Mouse (Mus musculus) CH12.LX (cell line): Measurements from ENCODE around the gene Map3k6. TPM values are rescaled to one million over a fixed set of nuclear protein-coding genes. Genes with fewer than 3 reads are reported as not detected.

Experiments used
- DNase-seq: peaks from one replicate; pipeline ENCODE4 v3.0.0-alpha.2; 2013; ENCODE audit errors: extremely low read depth
- H3K27ac ChIP-seq: 2 replicates; pipeline ENCODE4 v1.5.1; 2012; ENCODE audit warnings: low read depth, mild to moderate bottlenecking, control low read depth, moderate library complexity; ENCODE audit not compliant: insufficient read depth
- H3K27me3 ChIP-seq: replicated peaks from 2 replicates; pipeline ENCODE3; 2012; ENCODE audit warnings: inconsistent platforms
- H3K36me3 ChIP-seq, 2 experiments: replicated peaks in 1 of 2; 2 replicates each; pipeline versions ENCODE3 to v1.6.1; 2012; ENCODE audit warnings: inconsistent platforms in 1 of 2, low read length in 1 of 2, mild to moderate bottlenecking in 1 of 2, mixed read lengths in 1 of 2, moderate library complexity in 1 of 2; ENCODE audit not compliant: control insufficient read depth in 1 of 2, insufficient read depth in 1 of 2
- H3K4me1 ChIP-seq, 2 experiments: 2 replicates each; pipeline ENCODE4 v1.6.1; 2012; ENCODE audit warnings: inconsistent platforms in 1 of 2, moderate library complexity in 1 of 2; ENCODE audit not compliant: insufficient read depth in 2 of 2, control insufficient read depth in 1 of 2
- H3K4me2 ChIP-seq: 2 replicates; pipeline ENCODE4 v1.6.1; 2012; ENCODE audit warnings: low read depth, mild to moderate bottlenecking, control low read depth; ENCODE audit not compliant: poor library complexity, insufficient read depth, severe bottlenecking
- H3K4me3 ChIP-seq, 3 experiments: fragments of 150-350 bp in 1 of 3; sonication (generic) in 1 of 3; replicated peaks in 1 of 3; 2 replicates each; pipeline versions ENCODE3 to v1.5.1; 2011 to 2012; ENCODE audit warnings: low read depth in 2 of 3, low read length in 2 of 3, mild to moderate bottlenecking in 2 of 3, moderate library complexity in 2 of 3, control low read depth in 1 of 3, improper control_type of control experiment in 1 of 3, inconsistent platforms in 1 of 3, mixed read lengths in 1 of 3; ENCODE audit not compliant: poor library complexity in 1 of 3
- H3K79me2 ChIP-seq: replicated peaks from 2 replicates; pipeline ENCODE4 v1.6.1; 2012; ENCODE audit warnings: mild to moderate bottlenecking, moderate library complexity; ENCODE audit not compliant: control insufficient read depth, poor library complexity, insufficient read depth, severe bottlenecking; ENCODE audit errors: extremely low read depth
- H3K9ac ChIP-seq: 2 replicates; pipeline ENCODE4 v1.6.1; 2012; ENCODE audit warnings: low read depth, mild to moderate bottlenecking, control low read depth, moderate library complexity; ENCODE audit not compliant: insufficient read depth
- H3K9me3 ChIP-seq: replicated peaks from 2 replicates; pipeline ENCODE3; 2012; ENCODE audit warnings: low read length, inconsistent platforms, mixed read lengths
- CHD1 ChIP-seq: IDR thresholded peaks from 2 replicates; pipeline ENCODE4 v1.6.1; 2012; ENCODE audit warnings: low read depth, low read length, improper control_type of control experiment, inconsistent platforms
- CTCF ChIP-seq, 2 experiments: IDR thresholded peaks in 1 of 2; conservative IDR thresholded peaks in 1 of 2; 2 replicates each; pipeline ENCODE4 v1.5.1; 2011 to 2012; ENCODE audit warnings: low read depth in 2 of 2, low read length in 2 of 2, improper control_type of control experiment in 1 of 2, inconsistent platforms in 1 of 2, mild to moderate bottlenecking in 1 of 2, moderate library complexity in 1 of 2
- EP300 ChIP-seq: IDR thresholded peaks from 2 replicates; pipeline ENCODE4 v1.6.1; 2011; ENCODE audit warnings: low read length, improper control_type of control experiment
- HCFC1 ChIP-seq: IDR thresholded peaks from 2 replicates; pipeline ENCODE4 v1.6.1; 2012; ENCODE audit warnings: low read depth, mild to moderate bottlenecking, inconsistent platforms, low read length, improper control_type of control experiment
- IRF4 ChIP-seq: IDR thresholded peaks from 2 replicates; pipeline ENCODE4 v1.6.1; 2014; ENCODE audit warnings: low read depth, mild to moderate bottlenecking, inconsistent platforms, low read length, improper control_type of control experiment
- KAT2A ChIP-seq: IDR thresholded peaks from 2 replicates; pipeline ENCODE4 v1.6.1; 2012; ENCODE audit warnings: low read length, improper control_type of control experiment, inconsistent platforms; ENCODE audit not compliant: insufficient replicate concordance
- MAFK ChIP-seq: IDR thresholded peaks from 2 replicates; pipeline ENCODE4 v1.6.1; 2011; ENCODE audit warnings: low read length, improper control_type of control experiment; ENCODE audit not compliant: insufficient replicate concordance
- MAZ ChIP-seq: IDR thresholded peaks from 2 replicates; pipeline ENCODE4 v1.6.1; 2012; ENCODE audit warnings: low read depth, mild to moderate bottlenecking, inconsistent platforms, low read length, improper control_type of control experiment, moderate library complexity
- MXI1 ChIP-seq: IDR thresholded peaks from 2 replicates; pipeline ENCODE4 v1.6.1; 2011; ENCODE audit warnings: mild to moderate bottlenecking, low read depth, low read length, improper control_type of control experiment
- PAX5 ChIP-seq: IDR thresholded peaks from 2 replicates; pipeline ENCODE4 v1.6.1; 2012; ENCODE audit warnings: low read length, inconsistent platforms, mixed read lengths
- POLR2A ChIP-seq: IDR thresholded peaks from 2 replicates; pipeline ENCODE4 v1.6.1; 2011; ENCODE audit warnings: low read depth, mild to moderate bottlenecking, improper control_type of control experiment, low read length
- POLR2AphosphoS2 ChIP-seq: IDR thresholded peaks from 2 replicates; pipeline ENCODE4 v1.6.1; 2011; ENCODE audit warnings: low read depth, low read length, improper control_type of control experiment
- RAD21 ChIP-seq: IDR thresholded peaks from 2 replicates; pipeline ENCODE4 v1.6.1; 2011; ENCODE audit warnings: low read depth, mild to moderate bottlenecking, low read length, improper control_type of control experiment, moderate library complexity
- RCOR1 ChIP-seq: conservative IDR thresholded peaks from 2 replicates; pipeline ENCODE4 v1.6.1; 2012; ENCODE audit warnings: low read depth, mild to moderate bottlenecking, inconsistent platforms, low read length, improper control_type of control experiment
- SMC3 ChIP-seq: IDR thresholded peaks from 2 replicates; pipeline ENCODE4 v1.6.1; 2011; ENCODE audit warnings: low read depth, low read length, improper control_type of control experiment
- USF1 ChIP-seq: IDR thresholded peaks from 2 replicates; pipeline ENCODE4 v1.6.1; 2014; ENCODE audit warnings: low read depth, mild to moderate bottlenecking, inconsistent platforms, low read length, improper control_type of control experiment
- USF2 ChIP-seq: conservative IDR thresholded peaks from 2 replicates; pipeline ENCODE4 v1.6.1; 2011; ENCODE audit warnings: low read depth, low read length, improper control_type of control experiment
- ZC3H11A ChIP-seq: IDR thresholded peaks from 2 replicates; pipeline ENCODE4 v1.6.1; 2012; ENCODE audit warnings: low read depth, mild to moderate bottlenecking, inconsistent platforms, low read length, improper control_type of control experiment
- ZMIZ1 ChIP-seq: IDR thresholded peaks from 2 replicates; pipeline ENCODE4 v1.6.1; 2012; ENCODE audit warnings: low read depth, mild to moderate bottlenecking, inconsistent platforms, low read length, improper control_type of control experiment
- ZNF384 ChIP-seq: IDR thresholded peaks from 2 replicates; pipeline ENCODE4 v1.6.1; 2012; ENCODE audit warnings: low read depth, low read length, improper control_type of control experiment, inconsistent platforms
- dilution Hi-C: fragments of 300-500 bp; cut with MboI; formaldehyde crosslinking; loops from 2 replicates; pipeline ENCODE4 v1.14.3; 2020; ENCODE audit warnings: low sequenced_read_pairs; ENCODE audit not compliant: extremely low pct_unique_long_range_greater_than_20kb, extremely low pct_ligation_motif_present
- in situ Hi-C: fragments of 300-500 bp; cut with MboI; formaldehyde crosslinking; loops from 3 replicates; pipeline ENCODE4 v1.14.3; 2019; ENCODE audit warnings: low sequenced_read_pairs, low pct_ligation_motif_present, low pct_unique_long_range_greater_than_20kb, mixed read lengths
- polyA plus RNA-seq: library from polyadenylated mRNA; unstranded; fragments of >175 nt; gene quantifications from 2 replicates; pipeline ENCODE4 v1.2.1, GENCODE M21; 2012; ENCODE audit warnings: low read depth; ENCODE audit not compliant: insufficient read length
- total RNA-seq, 2 experiments: library from RNA; depleted of rRNA; stranded (reverse); fragments of 300-350 nt in 1 of 2; fragments of >200 nt in 1 of 2; gene quantifications; 2 replicates each; pipeline ENCODE4 v1.2.3; 2012 to 2014

Gene Map3k6
- total and polyA plus RNA-seq, 3 experiments = 0.21 TPM; not detected in 2

DNA sequence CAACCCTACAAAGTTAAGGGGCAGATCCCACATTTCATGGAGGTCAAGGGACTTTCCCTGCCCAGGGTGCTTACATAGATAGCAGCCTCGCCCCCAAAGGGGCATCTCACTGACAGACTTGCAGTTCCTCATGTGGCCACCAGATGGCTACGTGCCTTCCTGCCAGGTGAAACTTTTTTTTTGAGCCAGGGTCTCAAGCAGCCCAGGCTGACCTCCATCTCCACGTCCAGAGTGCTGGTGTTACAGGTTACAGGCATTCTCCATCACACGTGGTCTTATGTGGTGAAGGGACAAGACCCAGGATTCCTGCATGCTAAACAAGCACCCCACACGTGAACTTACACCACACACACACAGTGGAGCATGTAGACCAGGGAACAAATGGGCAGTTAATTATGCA lies 23.0 kb upstream of the Map3k6 start:
- no peaks in the 10 kb centered on the region for H3K36me3 ChIP-seq
- peaks cover 55% of the 10 kb centered on the region for H3K27me3 ChIP-seq
- H3K79me2 ChIP-seq = no peaks in the 10 kb centered on the region
- TF ChIP-seq RAD21 (peak; percentile 51), HCFC1 (no peak), USF2 (no peak), EP300 (no peak), IRF4 (no peak), ZC3H11A (no peak), POLR2AphosphoS2 (no peak), ZNF384 (peak; percentile 92), KAT2A (no peak), POLR2A (no peak), CTCF (conservative IDR thresholded peaks at IDR 0.05 in 1 of 2, IDR thresholded peaks at IDR 0.05 in 1 of 2; ENCODE audit: low read depth in 2 of 2, low read length in 2 of 2) (peak; percentile 85 to 96), SMC3 (peak; percentile 88), RCOR1 (no peak), CHD1 (no peak)
- no peaks in the 10 kb centered on the region for H3K9me3 ChIP-seq
- DNase-seq = peak; percentile 69
- dilution Hi-C loops (no loop called here), in situ Hi-C loops (no loop called here)
- H3K9ac ChIP-seq = no peak overlapping the region
- H3K27ac ChIP-seq = no peak overlapping the region
- no peak overlapping the region for H3K4me3 ChIP-seq
- H3K4me1 ChIP-seq = peaks cover 8 to 19% of the 10 kb centered on the region in 2 experiments
- peak overlapping the region; percentile 61 for H3K4me2 ChIP-seq

DNA sequence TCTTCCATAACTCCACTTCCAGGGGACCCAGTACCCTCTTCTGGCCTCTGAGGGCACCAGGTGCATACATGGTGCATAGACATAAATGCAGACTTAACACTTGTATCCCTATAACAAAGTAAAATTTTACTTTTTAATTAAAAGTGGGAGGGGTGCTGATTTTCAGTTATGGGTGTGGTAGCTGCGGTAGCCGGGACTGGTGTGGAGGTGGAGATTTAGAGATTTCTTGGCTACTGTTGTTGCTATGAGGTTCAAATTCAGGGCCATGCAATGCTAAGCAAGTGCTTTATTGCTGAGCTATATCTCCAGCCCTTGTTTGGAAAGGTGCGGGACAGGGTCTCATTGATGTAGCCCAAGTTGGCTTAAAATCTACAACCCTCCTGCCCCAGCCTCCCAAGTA lies 21.9 kb upstream of the Map3k6 start:
- TF ChIP-seq MXI1 = no peak
- TF ChIP-seq MAFK = no peak
- TF ChIP-seq USF2 = no peak
- no peak for TF ChIP-seq ZMIZ1
- no peak for TF ChIP-seq RCOR1
- TF ChIP-seq CTCF (conservative IDR thresholded peaks at IDR 0.05 in 1 of 2, IDR thresholded peaks at IDR 0.05 in 1 of 2; ENCODE audit: low read depth in 2 of 2, low read length in 2 of 2) = no peak
- no peak for TF ChIP-seq MAZ
- no peak for TF ChIP-seq HCFC1
- no peak for TF ChIP-seq PAX5
- no peak for TF ChIP-seq POLR2A
- TF ChIP-seq USF1 = no peak
- in situ Hi-C loops (no loop called here), dilution Hi-C loops (no loop called here)
- H3K36me3 ChIP-seq = no peaks in the 10 kb centered on the region
- peaks cover 4 to 14% of the 10 kb centered on the region in 2 experiments for H3K4me1 ChIP-seq
- no peak for DNase-seq
- H3K79me2 ChIP-seq = no peaks in the 10 kb centered on the region
- no peak overlapping the region for H3K27ac ChIP-seq
- H3K4me2 ChIP-seq = no peak overlapping the region
- peaks cover 56% of the 10 kb centered on the region for H3K27me3 ChIP-seq
- no peaks in the 10 kb centered on the region for H3K9me3 ChIP-seq
- H3K4me3 ChIP-seq = no peak overlapping the region
- no peak overlapping the region for H3K9ac ChIP-seq
